In genomic region chr4:97879696-97880095, GRCm38 (mm10) we compare ENCODE assay signal across 17 mouse cellular contexts.
DNase-seq lines count a peak whose midpoint lies in the region; ATAC-seq and TF ChIP-seq lines count a peak whose summit lies in the region.
"Had no signal": no experiment of that assay in that cellular context is flagged by ENCODE, and none has a peak within 500 bp of the region (broad histone marks: within the 10 kb centered on the region; RNA-seq: fewer than 3 reads in every experiment).

No protein-coding gene starts in this region.

- H3K27me3 ChIP-seq in liver, adult 2 months (ENCODE audit: control insufficient read depth, insufficient read depth, low read length): no peaks in the 10 kb centered on the region
- H3K27me3 ChIP-seq in liver, embryonic 12.5 days (replicated peaks): no peaks in the 10 kb centered on the region
- H3K27me3 ChIP-seq in kidney, postnatal 0 days (ENCODE audit: insufficient read depth, low read length): no peaks in the 10 kb centered on the region
- no peaks in the 10 kb centered on the region for H3K27me3 ChIP-seq in heart, embryonic 11.5 days (ENCODE audit: control insufficient read depth, insufficient read depth, low read length)
- H3K27me3 ChIP-seq: liver, embryonic 13.5 days; lung, embryonic 15.5 days; stomach, embryonic 15.5 days had no signal

- no peak overlapping the region for H3K4me2 ChIP-seq in liver, embryonic 12.5 days
- H3K4me2 ChIP-seq in kidney, postnatal 0 days (ENCODE audit: low read length): no peak overlapping the region
- no peak overlapping the region for H3K4me2 ChIP-seq in heart, embryonic 11.5 days
- H3K4me2 ChIP-seq: liver, embryonic 13.5 days; lung, embryonic 15.5 days; stomach, embryonic 15.5 days had no signal

- ATAC-seq in liver, embryonic 12.5 days: no peak
- peak; percentile 69 for ATAC-seq in kidney, postnatal 0 days (replicated peaks; ENCODE audit: low FRiP score, low read depth)
- no peak for ATAC-seq in heart, embryonic 11.5 days (replicated peaks; ENCODE audit: insufficient number of reproducible peaks, low FRiP score, low TSS enrichment)
- ATAC-seq: inflammation-experienced regulatory T-cells, adult 6 months had no signal

- DNase-seq in gastrocnemius, adult 2 months: no peak
- DNase-seq in gastrocnemius, postnatal 36 days: no peak
- no peak for DNase-seq in liver, adult 2 months (ENCODE audit: extremely low read depth, low read depth, low spot score)
- DNase-seq in kidney, postnatal 0 days (ENCODE audit: low spot score): no peak
- DNase-seq in frontal cortex, postnatal 14 days (ENCODE audit: low spot score in 2 of 2): no peak
- DNase-seq: gastrocnemius, postnatal 25 days; liver, embryonic 13.5 days; thymus, adult 18-20 months; thymus, postnatal 4 days had no signal

- H3K79me2 ChIP-seq in liver, adult 2 months (ENCODE audit: control insufficient read depth, insufficient read depth, low read length): peaks cover 21% of the 10 kb centered on the region; the same call in 1 of the 2 replicates

- TF ChIP-seq CTCF in gastrocnemius, adult 2 months (IDR thresholded peaks at IDR 0.05): no peak
- no peak for TF ChIP-seq CTCF in liver, adult 2 months (IDR thresholded peaks at IDR 0.05; ENCODE audit: low read depth, low read length)
- no peak for TF ChIP-seq CTCF in kidney, postnatal 0 days (IDR thresholded peaks at IDR 0.05; ENCODE audit: low read depth)

- peaks cover 15% of the 10 kb centered on the region for H3K4me1 ChIP-seq in liver, adult 2 months (ENCODE audit: control insufficient read depth, insufficient read depth, low read length)
- no peaks in the 10 kb centered on the region for H3K4me1 ChIP-seq in liver, embryonic 12.5 days
- no peaks in the 10 kb centered on the region for H3K4me1 ChIP-seq in kidney, postnatal 0 days (replicated peaks; ENCODE audit: insufficient read depth, low read length)
- H3K4me1 ChIP-seq in heart, embryonic 11.5 days (ENCODE audit: control insufficient read depth, insufficient read depth, low read length): peaks cover 7% of the 10 kb centered on the region; the same call in 1 of the 2 replicates

- 46% methylated on average over 7 of the region's 7 CpGs for WGBS in liver, adult 2 months
- 63% methylated on average over 7 of the region's 7 CpGs for WGBS in liver, embryonic 12.5 days (ENCODE audit: insufficient replicate concordance)
- 66% methylated on average over 7 of the region's 7 CpGs for WGBS in kidney, postnatal 0 days
- WGBS in heart, embryonic 11.5 days (ENCODE audit: insufficient replicate concordance): 79% methylated on average over 7 of the region's 7 CpGs

- no peaks in the 10 kb centered on the region for H3K9me3 ChIP-seq in liver, embryonic 12.5 days (replicated peaks)
- H3K9me3 ChIP-seq in kidney, postnatal 0 days (replicated peaks; ENCODE audit: low read length): no peaks in the 10 kb centered on the region
- no peaks in the 10 kb centered on the region for H3K9me3 ChIP-seq in heart, embryonic 11.5 days (replicated peaks; ENCODE audit: control insufficient read depth, low read length)
- H3K9me3 ChIP-seq: limb, embryonic 10.5 days; liver, embryonic 13.5 days; lung, embryonic 15.5 days; midbrain, embryonic 10.5 days; stomach, embryonic 15.5 days had no signal

- H3K36me3 ChIP-seq in liver, adult 2 months (ENCODE audit: control insufficient read depth, insufficient read depth, low read length): no peaks in the 10 kb centered on the region
- no peaks in the 10 kb centered on the region for H3K36me3 ChIP-seq in liver, embryonic 12.5 days
- no peaks in the 10 kb centered on the region for H3K36me3 ChIP-seq in kidney, postnatal 0 days (ENCODE audit: insufficient read depth, low read length)
- no peaks in the 10 kb centered on the region for H3K36me3 ChIP-seq in heart, embryonic 11.5 days (ENCODE audit: control insufficient read depth, insufficient read depth, low read length)
- H3K36me3 ChIP-seq: limb, embryonic 10.5 days; liver, embryonic 13.5 days; lung, embryonic 15.5 days; midbrain, embryonic 10.5 days; stomach, embryonic 15.5 days had no signal

- no peak for TF ChIP-seq POLR2A in liver, adult 2 months (IDR thresholded peaks at IDR 0.05; ENCODE audit: extremely low read depth, insufficient read depth, low read length)

- intact Hi-C loops in gastrocnemius, adult 2 months (cut with DNase I): no loop called here
- intact Hi-C loops in gastrocnemius, postnatal 36 days (cut with DNase I): no loop called here

- peak overlapping the region; percentile 25; the same call in 1 of the 2 replicates for H3K27ac ChIP-seq in gastrocnemius, adult 2 months
- peak overlapping the region; percentile 34 for H3K27ac ChIP-seq in liver, adult 2 months (replicated peaks; ENCODE audit: insufficient read depth, low read depth, low read length)
- no peak overlapping the region for H3K27ac ChIP-seq in liver, embryonic 12.5 days
- no peak overlapping the region for H3K27ac ChIP-seq in kidney, postnatal 0 days
- H3K27ac ChIP-seq in heart, embryonic 11.5 days (ENCODE audit: low read depth, low read length): no peak overlapping the region
- H3K27ac ChIP-seq: limb, embryonic 10.5 days; liver, embryonic 13.5 days; lung, embryonic 15.5 days; macrophage; midbrain, embryonic 10.5 days; stomach, embryonic 15.5 days had no signal

- no peak overlapping the region for H3K4me3 ChIP-seq in gastrocnemius, adult 2 months
- H3K4me3 ChIP-seq in liver, adult 2 months (ENCODE audit: insufficient read depth, low read depth, low read length): no peak overlapping the region
- no peak overlapping the region for H3K4me3 ChIP-seq in liver, embryonic 12.5 days
- no peak overlapping the region for H3K4me3 ChIP-seq in kidney, postnatal 0 days (replicated peaks; ENCODE audit: low read depth, low read length)
- no peak overlapping the region for H3K4me3 ChIP-seq in heart, embryonic 11.5 days (ENCODE audit: low read depth, low read length)
- H3K4me3 ChIP-seq: limb, embryonic 10.5 days; liver, embryonic 13.5 days; lung, embryonic 15.5 days; midbrain, embryonic 10.5 days; stomach, embryonic 15.5 days had no signal

- no peak overlapping the region for H3K9ac ChIP-seq in liver, adult 2 months (ENCODE audit: low read depth, low read length)
- H3K9ac ChIP-seq in liver, embryonic 12.5 days: no peak overlapping the region
- no peak overlapping the region for H3K9ac ChIP-seq in kidney, postnatal 0 days (ENCODE audit: low read depth, low read length)
- no peak overlapping the region for H3K9ac ChIP-seq in heart, embryonic 11.5 days (ENCODE audit: low read depth, low read length)
- H3K9ac ChIP-seq: liver, embryonic 13.5 days; lung, embryonic 15.5 days; stomach, embryonic 15.5 days had no signal

Comparison
In these comparisons a context has a peak if more than half of its experiments do, and no peak if none do; other contexts are left out.
1. H3K27ac ChIP-seq: peak in gastrocnemius, adult 2 months (single experiment) and liver, adult 2 months (single experiment); none in liver, embryonic 12.5 days (single experiment), kidney, postnatal 0 days (single experiment) and heart, embryonic 11.5 days (single experiment).